In the genomic region with DNA sequence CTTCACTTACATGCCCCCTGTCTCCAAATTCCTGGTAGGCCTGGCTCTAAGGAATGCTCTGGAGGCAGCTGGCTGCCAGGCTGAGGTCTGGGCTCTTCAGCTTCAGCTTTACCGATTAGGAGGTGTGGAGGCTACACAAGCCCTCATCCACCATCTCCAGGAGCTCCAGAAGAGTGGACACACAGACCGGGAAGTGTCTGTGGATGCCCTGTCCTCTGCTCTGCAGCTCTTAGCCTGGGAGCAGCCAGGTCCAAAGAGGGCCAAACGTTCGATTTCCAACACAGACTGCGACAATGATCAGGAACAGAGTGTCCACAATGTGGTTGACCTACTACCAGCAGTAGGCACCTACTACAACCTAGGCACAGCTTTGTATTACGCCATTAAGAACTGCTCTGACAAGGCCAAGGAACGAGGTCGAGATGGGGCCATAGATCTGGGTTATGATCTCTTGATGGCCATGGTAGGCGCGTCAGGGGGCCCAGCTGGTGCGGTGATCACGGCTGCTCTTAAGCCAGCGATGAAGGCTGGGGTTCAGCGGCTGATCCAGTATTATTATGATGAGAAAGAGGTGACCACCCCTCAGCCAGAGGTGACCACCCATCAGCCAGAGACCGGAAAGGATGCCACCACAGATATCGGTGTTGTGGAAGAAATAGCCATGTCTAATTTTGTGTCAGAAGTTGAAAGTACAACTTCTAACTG, we compare ENCODE assay signal across 7 mouse cellular contexts. TPM values are rescaled to one million over a fixed set of nuclear protein-coding genes. Genes with fewer than 3 reads are reported as not detected.
A peak's percentile ranks its signal among the peaks of the same experiment; 100 is the strongest.
DNase-seq lines count a peak whose midpoint lies in the region; ATAC-seq and TF ChIP-seq lines count a peak whose summit lies in the region.

No protein-coding gene starts in this region.

- TF ChIP-seq POLR2A in spleen, adult 2 months (IDR thresholded peaks at IDR 0.05; ENCODE audit: low read depth, low read length): no peak
- no peak for TF ChIP-seq POLR2A in limb, embryonic 14.5 days (IDR thresholded peaks at IDR 0.05; ENCODE audit: borderline replicate concordance, extremely low read depth, insufficient read depth, insufficient read length)

- no peak overlapping the region; the same call in 1 of the 2 replicates for H3K9ac ChIP-seq in hindbrain, embryonic 11.5 days (ENCODE audit: low read depth, low read length)
- no peak overlapping the region for H3K9ac ChIP-seq in limb, embryonic 14.5 days (ENCODE audit: low read depth, low read length, severe bottlenecking)

- 0 out of 2 replicates have a peak overlapping the region, but pooled peaks have one; percentile 90 for H3K27ac ChIP-seq in hindbrain, embryonic 10.5 days
- no peak overlapping the region for H3K27ac ChIP-seq in hindbrain, embryonic 11.5 days (ENCODE audit: low read depth, low read length)
- H3K27ac ChIP-seq in spleen, adult 2 months (ENCODE audit: insufficient read depth, low read length): peak overlapping the region; percentile 62
- no peak overlapping the region for H3K27ac ChIP-seq in limb, embryonic 14.5 days (replicated peaks; ENCODE audit: low read depth, low read length)

- no peak for DNase-seq in hindbrain, embryonic 10.5 days (ENCODE audit: low spot score)
- no peak for DNase-seq in hindbrain, embryonic 11.5 days (ENCODE audit: low spot score)
- no peak for DNase-seq in spleen, adult 2 months (ENCODE audit: low read depth in 1 of 2, low spot score in 2 of 2)
- no peak for DNase-seq in spleen, postnatal 14 days (ENCODE audit: low spot score in 2 of 2)
- no peak for DNase-seq in limb, embryonic 14.5 days (ENCODE audit: low spot score)
- DNase-seq in right cerebral cortex, adult 2 months (ENCODE audit: low spot score in 2 of 2): no peak
- DNase-seq in left cerebral cortex, adult 8-10 months (ENCODE audit: low spot score in 2 of 2): no peak

- WGBS in hindbrain, embryonic 10.5 days: 89% methylated on average over 16 of the region's 16 CpGs
- 90% methylated on average over 16 of the region's 16 CpGs for WGBS in hindbrain, embryonic 11.5 days
- WGBS in spleen, adult 2 months: 93% methylated on average over 16 of the region's 16 CpGs
- WGBS in limb, embryonic 14.5 days: 89% methylated on average over 16 of the region's 16 CpGs

- no peaks in the 10 kb centered on the region for H3K27me3 ChIP-seq in hindbrain, embryonic 10.5 days (ENCODE audit: insufficient read depth, poor library complexity, severe bottlenecking)
- no peaks in the 10 kb centered on the region for H3K27me3 ChIP-seq in hindbrain, embryonic 11.5 days (ENCODE audit: control insufficient read depth, insufficient read depth, low read length)
- H3K27me3 ChIP-seq in spleen, adult 2 months (ENCODE audit: control insufficient read depth, insufficient read depth, low read length): no peaks in the 10 kb centered on the region
- no peaks in the 10 kb centered on the region for H3K27me3 ChIP-seq in limb, embryonic 14.5 days (ENCODE audit: control insufficient read depth, insufficient read depth, low read length)

- peak overlapping the region; percentile 80; the same call in 1 of the 2 replicates for H3K4me3 ChIP-seq in hindbrain, embryonic 10.5 days
- no peak overlapping the region; the same call in 1 of the 2 replicates for H3K4me3 ChIP-seq in hindbrain, embryonic 11.5 days (ENCODE audit: low read depth, low read length)
- no peak overlapping the region for H3K4me3 ChIP-seq in spleen, adult 2 months (ENCODE audit: extremely low read depth, insufficient read depth, insufficient read length)
- peak overlapping the region; percentile 79; the same call in 1 of the 2 replicates for H3K4me3 ChIP-seq in limb, embryonic 14.5 days (replicated peaks; ENCODE audit: low read length)

- no peak for ATAC-seq in hindbrain, embryonic 11.5 days (ENCODE audit: low FRiP score)
- no peak for ATAC-seq in limb, embryonic 14.5 days (ENCODE audit: low FRiP score, low read depth)

- peaks cover 4% of the 10 kb centered on the region; the same call in 1 of the 2 replicates for H3K36me3 ChIP-seq in hindbrain, embryonic 10.5 days
- H3K36me3 ChIP-seq in hindbrain, embryonic 11.5 days (ENCODE audit: control insufficient read depth, insufficient read depth, low read length): no peaks in the 10 kb centered on the region
- H3K36me3 ChIP-seq in spleen, adult 2 months (ENCODE audit: control insufficient read depth, insufficient read depth, low read length): no peaks in the 10 kb centered on the region
- no peaks in the 10 kb centered on the region for H3K36me3 ChIP-seq in limb, embryonic 14.5 days (ENCODE audit: control insufficient read depth, insufficient read depth, low read length)

- no peak overlapping the region for H3K4me2 ChIP-seq in hindbrain, embryonic 11.5 days (replicated peaks; ENCODE audit: low read depth, low read length)
- H3K4me2 ChIP-seq in limb, embryonic 14.5 days (replicated peaks; ENCODE audit: low read depth, low read length, severe bottlenecking): peak overlapping the region; percentile 62

- no peaks in the 10 kb centered on the region for H3K9me3 ChIP-seq in hindbrain, embryonic 10.5 days
- H3K9me3 ChIP-seq in hindbrain, embryonic 11.5 days (ENCODE audit: control insufficient read depth, low read length): no peaks in the 10 kb centered on the region
- no peaks in the 10 kb centered on the region for H3K9me3 ChIP-seq in limb, embryonic 14.5 days (ENCODE audit: control insufficient read depth, low read length)

- no peak for TF ChIP-seq CTCF in spleen, adult 2 months (IDR thresholded peaks at IDR 0.05; ENCODE audit: extremely low read depth, insufficient read depth, insufficient read length, insufficient replicate concordance)

- H3K4me1 ChIP-seq in hindbrain, embryonic 10.5 days (replicated peaks): 0 out of 2 replicates have a peak, but pooled peaks cover 14% of the 10 kb centered on the region
- no peaks in the 10 kb centered on the region for H3K4me1 ChIP-seq in hindbrain, embryonic 11.5 days (replicated peaks; ENCODE audit: control insufficient read depth, insufficient read depth, low read length)
- no peaks in the 10 kb centered on the region; the same call in none of the 2 replicates for H3K4me1 ChIP-seq in spleen, adult 2 months (ENCODE audit: control insufficient read depth, insufficient read depth, insufficient read length)
- H3K4me1 ChIP-seq in limb, embryonic 14.5 days (ENCODE audit: control insufficient read depth, insufficient read depth, low read length): peaks cover 2% of the 10 kb centered on the region; the same call in 1 of the 2 replicates

RNA-seq across cellular contexts. Expression of gene Apof, which starts 0.9 kb away (rescaled TPM):
- not detected in 2 replicates for polyA plus RNA-seq in hindbrain, embryonic 10.5 days (2016; fragmentation: Nextera tagmentation; extraction: Ambion mirVana)
- not detected in 2 replicates for polyA plus RNA-seq in hindbrain, embryonic 11.5 days (2014; fragmentation: Nextera tagmentation; extraction: Ambion mirVana)
- polyA plus RNA-seq in spleen, adult 2 months (2012; rRNA removed): 1.0 and 1.4 TPM in 2 replicates
- polyA plus RNA-seq in limb, embryonic 14.5 days (2012; rRNA removed): 0.20 and 0.32 TPM in 2 replicates
- polyA plus RNA-seq in limb, embryonic 14.5 days (2014; fragmentation: Nextera tagmentation; extraction: Ambion mirVana): not detected in 2 replicates
- under 1 TPM in 1 of 4 experiments, not detected in 3; 0.30 TPM for total RNA-seq in left cerebral cortex, adult 8-10 months (2022)

RNA-seq across cellular contexts. Expression of gene Stat2, which starts 1.0 kb away (rescaled TPM):
- polyA plus RNA-seq in hindbrain, embryonic 10.5 days (2016; fragmentation: Nextera tagmentation; extraction: Ambion mirVana): 14.6 and 19.3 TPM in 2 replicates
- 15.4 and 17.3 TPM in 2 replicates for polyA plus RNA-seq in hindbrain, embryonic 11.5 days (2014; fragmentation: Nextera tagmentation; extraction: Ambion mirVana)
- polyA plus RNA-seq in spleen, adult 2 months (2012; rRNA removed): 34.6 and 42.1 TPM in 2 replicates
- polyA plus RNA-seq in limb, embryonic 14.5 days (2012; rRNA removed): 20.5 and 22.1 TPM in 2 replicates
- polyA plus RNA-seq in limb, embryonic 14.5 days (2014; fragmentation: Nextera tagmentation; extraction: Ambion mirVana): 12.9 and 13.2 TPM in 2 replicates
- 10 to 100 TPM; 26.8 to 38.6 (median 28.2) TPM for total RNA-seq in left cerebral cortex, adult 8-10 months (2022)

RNA-seq across cellular contexts. Expression of gene Apon, which starts 15.5 kb away (rescaled TPM):
- 0.54 and 0.56 TPM in 2 replicates for polyA plus RNA-seq in hindbrain, embryonic 10.5 days (2016; fragmentation: Nextera tagmentation; extraction: Ambion mirVana)
- 0.17 and 0.36 TPM in 2 replicates for polyA plus RNA-seq in hindbrain, embryonic 11.5 days (2014; fragmentation: Nextera tagmentation; extraction: Ambion mirVana)
- polyA plus RNA-seq in spleen, adult 2 months (2012; rRNA removed): 0.06 and 0.20 TPM in 2 replicates
- polyA plus RNA-seq in limb, embryonic 14.5 days (2012; rRNA removed): 0.58 and 0.72 TPM in 2 replicates
- polyA plus RNA-seq in limb, embryonic 14.5 days (2014; fragmentation: Nextera tagmentation; extraction: Ambion mirVana): 0.30 and 0.57 TPM in 2 replicates
- not detected for total RNA-seq in left cerebral cortex, adult 8-10 months (2022)

RNA-seq across cellular contexts. Expression of gene Il23a, which starts 29.2 kb away (rescaled TPM):
- not detected in 2 replicates for polyA plus RNA-seq in hindbrain, embryonic 10.5 days (2016; fragmentation: Nextera tagmentation; extraction: Ambion mirVana)
- 0.28 TPM in 1 of 2 replicates, not detected in the other for polyA plus RNA-seq in hindbrain, embryonic 11.5 days (2014; fragmentation: Nextera tagmentation; extraction: Ambion mirVana)
- polyA plus RNA-seq in spleen, adult 2 months (2012; rRNA removed): not detected in 2 replicates
- polyA plus RNA-seq in limb, embryonic 14.5 days (2012; rRNA removed): 0.18 and 0.31 TPM in 2 replicates
- 0.28 TPM in 1 of 2 replicates, not detected in the other for polyA plus RNA-seq in limb, embryonic 14.5 days (2014; fragmentation: Nextera tagmentation; extraction: Ambion mirVana)
- under 1 TPM in 1 of 4 experiments, not detected in 3; 0.36 TPM for total RNA-seq in left cerebral cortex, adult 8-10 months (2022)

RNA-seq across cellular contexts. Expression of gene Pan2, which starts 33.8 kb away (rescaled TPM):
- polyA plus RNA-seq in hindbrain, embryonic 10.5 days (2016; fragmentation: Nextera tagmentation; extraction: Ambion mirVana): 42.5 and 43.7 TPM in 2 replicates
- 30.5 and 31.2 TPM in 2 replicates for polyA plus RNA-seq in hindbrain, embryonic 11.5 days (2014; fragmentation: Nextera tagmentation; extraction: Ambion mirVana)
- polyA plus RNA-seq in spleen, adult 2 months (2012; rRNA removed): 25.7 and 30.6 TPM in 2 replicates
- polyA plus RNA-seq in limb, embryonic 14.5 days (2012; rRNA removed): 49.7 and 58.0 TPM in 2 replicates
- polyA plus RNA-seq in limb, embryonic 14.5 days (2014; fragmentation: Nextera tagmentation; extraction: Ambion mirVana): 26.6 and 31.1 TPM in 2 replicates
- 10 to 100 TPM; 14.5 to 15.5 (median 15.3) TPM for total RNA-seq in left cerebral cortex, adult 8-10 months (2022)

Comparison
In these comparisons a context has a peak if more than half of its experiments do, and no peak if none do; other contexts are left out.
1. H3K27ac ChIP-seq: peak in hindbrain, embryonic 10.5 days (single experiment) and spleen, adult 2 months (single experiment); none in hindbrain, embryonic 11.5 days (single experiment) and limb, embryonic 14.5 days (single experiment).
2. H3K4me3 ChIP-seq: peak in hindbrain, embryonic 10.5 days (single experiment) and limb, embryonic 14.5 days (single experiment); none in hindbrain, embryonic 11.5 days (single experiment) and spleen, adult 2 months (single experiment).